Mouse (Mus musculus): ENCODE results near the gene Actr5.

- TF ChIP-seq POLR2A (IDR thresholded peaks at IDR 0.05; ENCODE audit: low read depth, low read length) (no peak), CTCF (IDR thresholded peaks at IDR 0.05; ENCODE audit: extremely low read depth, insufficient read length, insufficient replicate concordance, low read depth, low read length) (no peak)
Observed at GRCm38 (mm10) chr2:158669199-158670195, 44.8 kb downstream of the Actr5 start.
